9 mouse cellular contexts compared by ENCODE assay signal in genomic region chr16:16498798-16499197, GRCm38 (mm10).
DNase-seq lines count a peak whose midpoint lies in the region; ATAC-seq and TF ChIP-seq lines count a peak whose summit lies in the region.
"Had no signal": no experiment of that assay in that cellular context is flagged by ENCODE, and none has a peak within 500 bp of the region (broad histone marks: within the 10 kb centered on the region; RNA-seq: fewer than 3 reads in every experiment).

No protein-coding gene starts in this region.

- peak; percentile 23 for DNase-seq in adrenal gland, postnatal 25 days
- no peak for DNase-seq in adrenal gland, adult 18-20 months (ENCODE audit: low spot score in 2 of 2)
- peak; percentile 51 for DNase-seq in liver, adult 2 months (ENCODE audit: extremely low read depth, low read depth, low spot score)
- no peak for DNase-seq in liver
- DNase-seq in gastrocnemius, postnatal 25 days = peak; percentile 33
- no peak for DNase-seq in thymus, adult 18-20 months
- no peak for DNase-seq in adipocyte (ENCODE audit: low spot score)

- H3K9me3 ChIP-seq in midbrain, embryonic 16.5 days (replicated peaks; ENCODE audit: control insufficient read depth, low read length, poor library complexity, severe bottlenecking) = no peaks in the 10 kb centered on the region
- H3K9me3 ChIP-seq: embryonic facial prominence, embryonic 15.5 days had no signal

- no peak overlapping the region for H3K27ac ChIP-seq in liver, adult 2 months (replicated peaks; ENCODE audit: insufficient read depth, low read depth, low read length)
- H3K27ac ChIP-seq in midbrain, embryonic 16.5 days (ENCODE audit: low read length) = no peak overlapping the region
- H3K27ac ChIP-seq: embryonic facial prominence, embryonic 15.5 days had no signal

- peaks cover 11% of the 10 kb centered on the region for H3K36me3 ChIP-seq in liver, adult 2 months (ENCODE audit: control insufficient read depth, insufficient read depth, low read length)
- H3K36me3 ChIP-seq in midbrain, embryonic 16.5 days (ENCODE audit: control insufficient read depth, insufficient read depth, low read length) = 0 out of 2 replicates have a peak, but pooled peaks cover 5% of the 10 kb centered on the region
- H3K36me3 ChIP-seq: embryonic facial prominence, embryonic 15.5 days had no signal

- H3K4me3 ChIP-seq in liver, adult 2 months (ENCODE audit: insufficient read depth, low read depth, low read length) = no peak overlapping the region
- no peak overlapping the region for H3K4me3 ChIP-seq in midbrain, embryonic 16.5 days (ENCODE audit: low read depth, low read length)
- H3K4me3 ChIP-seq: embryonic facial prominence, embryonic 15.5 days had no signal

- ATAC-seq in midbrain, embryonic 16.5 days = peak; percentile 51; the same call in 1 of the 2 replicates

- no peak overlapping the region for H3K9ac ChIP-seq in liver, adult 2 months (ENCODE audit: low read depth, low read length)
- H3K9ac ChIP-seq in midbrain, embryonic 16.5 days (ENCODE audit: low read depth, low read length) = no peak overlapping the region
- H3K9ac ChIP-seq: embryonic facial prominence, embryonic 15.5 days had no signal

- no peak for TF ChIP-seq CTCF in liver, adult 2 months (IDR thresholded peaks at IDR 0.05; ENCODE audit: low read depth, low read length)

- H3K79me2 ChIP-seq in liver, adult 2 months (ENCODE audit: control insufficient read depth, insufficient read depth, low read length) = no peaks in the 10 kb centered on the region

- H3K4me2 ChIP-seq in midbrain, embryonic 16.5 days (ENCODE audit: low read length) = no peak overlapping the region
- H3K4me2 ChIP-seq: embryonic facial prominence, embryonic 15.5 days had no signal

- H3K4me1 ChIP-seq in liver, adult 2 months (ENCODE audit: control insufficient read depth, insufficient read depth, low read length) = no peaks in the 10 kb centered on the region; the same call in 1 of the 2 replicates
- no peaks in the 10 kb centered on the region for H3K4me1 ChIP-seq in midbrain, embryonic 16.5 days (ENCODE audit: control insufficient read depth, insufficient read depth, low read length)
- H3K4me1 ChIP-seq: embryonic facial prominence, embryonic 15.5 days had no signal

- no peaks in the 10 kb centered on the region for H3K27me3 ChIP-seq in liver, adult 2 months (ENCODE audit: control insufficient read depth, insufficient read depth, low read length)
- no peaks in the 10 kb centered on the region for H3K27me3 ChIP-seq in midbrain, embryonic 16.5 days (ENCODE audit: control insufficient read depth, insufficient read depth, low read depth, low read length)
- H3K27me3 ChIP-seq: embryonic facial prominence, embryonic 15.5 days had no signal

- TF ChIP-seq POLR2A in liver, adult 2 months (IDR thresholded peaks at IDR 0.05; ENCODE audit: extremely low read depth, insufficient read depth, low read length) = no peak

Comparison
In these comparisons a context has a peak if more than half of its experiments do, and no peak if none do; other contexts are left out.
1. DNase-seq: peak in adrenal gland, postnatal 25 days (single experiment), liver, adult 2 months (single experiment) and gastrocnemius, postnatal 25 days (single experiment); none in adrenal gland, adult 18-20 months (0 of 2), liver (single experiment), thymus, adult 18-20 months (0 of 2) and adipocyte (single experiment).